Mouse (Mus musculus) limb, embryonic 15.5 days (tissue): ENCODE data around the gene Slc16a12. TPM values are rescaled to one million over a fixed set of nuclear protein-coding genes. Genes with fewer than 3 reads are reported as not detected.

Experiments
- ATAC-seq: fragments of 200-750 bp; cut with Nextera tagmentation; 2 replicates; pipeline ENCODE4 v1.8.0; 2017; ENCODE audit warnings: low read depth, moderate TSS enrichment; ENCODE audit not compliant: insufficient number of reproducible peaks, low FRiP score, low TSS enrichment
- H3K27ac ChIP-seq: fragments of 300-500 bp; sonication (generic); 2 replicates; pipeline ENCODE4 v1.5.1; 2015; ENCODE audit warnings: moderate library complexity, mild to moderate bottlenecking, inconsistent platforms
- H3K27me3 ChIP-seq: fragments of 300-500 bp; sonication (generic); 2 replicates; pipeline ENCODE4 v1.6.1; 2015; ENCODE audit warnings: inconsistent platforms
- H3K36me3 ChIP-seq: fragments of 300-500 bp; sonication (generic); 2 replicates; pipeline ENCODE4 v1.6.1; 2015; ENCODE audit warnings: inconsistent platforms
- H3K4me1 ChIP-seq: fragments of 300-500 bp; sonication (generic); 2 replicates; pipeline ENCODE4 v1.6.1; 2015; ENCODE audit warnings: inconsistent platforms
- H3K4me2 ChIP-seq: fragments of 300-500 bp; sonication (generic); 2 replicates; pipeline ENCODE4 v1.6.1; 2015; ENCODE audit warnings: mild to moderate bottlenecking, inconsistent platforms
- H3K4me3 ChIP-seq: fragments of 300-500 bp; sonication (generic); 2 replicates; pipeline ENCODE4 v1.5.1; 2015; ENCODE audit warnings: mild to moderate bottlenecking, inconsistent platforms
- H3K9ac ChIP-seq: fragments of 300-500 bp; sonication (generic); 2 replicates; pipeline ENCODE4 v1.6.1; 2015; ENCODE audit warnings: inconsistent platforms
- H3K9me3 ChIP-seq: fragments of 300-500 bp; sonication (generic); 2 replicates; pipeline ENCODE4 v1.6.1; 2016; ENCODE audit warnings: inconsistent platforms
- WGBS: fragments of 180-500 bp; shearing (Covaris S2); methylation state at CpG from one replicate; pipeline ENCODE4 v1.1.7; 2015; 5-methylcytosine and 5-hydroxymethylcytosine counted together
- microRNA-seq: library from miRNA; unstranded; fragments of <30 nt; microRNA quantifications from one replicate; pipeline ENCODE4, GENCODE M21; 2016
- polyA plus RNA-seq: library from polyadenylated mRNA; unstranded; fragments of >200 nt; fragmentation: Nextera tagmentation; extraction: Ambion mirVana; gene quantifications from 2 replicates; pipeline ENCODE4 v1.2.1, GENCODE M21; 2015

Gene Slc16a12
- polyA plus RNA-seq, 1 experiment from 2014 or later: 0.90 TPM

- ATAC-seq: no peak
- Histone ChIP-seq H3K4me1 (no peaks in the 10 kb centered on the region), H3K4me2 (no peak overlapping the region), H3K4me3 (no peak overlapping the region), H3K9me3 (no peaks in the 10 kb centered on the region), H3K27me3 (no peaks in the 10 kb centered on the region), H3K36me3 (no peaks in the 10 kb centered on the region), H3K27ac (no peak overlapping the region), H3K9ac (no peak overlapping the region)
- 91% methylated on average over 6 of the region's 6 CpGs for WGBS
These were observed 123.3 kb downstream of the Slc16a12 start for GRCm38 (mm10) chr19:34623781-34624180.

DNA sequence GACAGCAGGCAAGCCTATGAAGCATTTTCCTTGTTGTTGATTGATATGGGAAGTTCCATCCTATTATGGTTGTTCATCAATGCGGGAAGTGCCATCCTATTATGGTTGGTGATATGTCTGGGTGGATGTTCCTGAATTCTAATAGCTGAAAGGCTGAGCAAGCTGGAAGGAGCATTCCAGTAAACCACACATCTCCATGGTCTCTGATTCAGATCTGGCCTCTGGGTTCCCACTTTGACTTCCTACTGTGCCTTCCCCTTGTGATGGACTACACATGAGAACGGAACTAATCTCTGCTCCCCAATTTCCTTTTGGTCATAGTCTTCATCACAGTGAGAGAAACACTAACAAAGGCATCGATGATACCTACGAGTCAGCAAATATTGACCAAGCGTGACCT, 126.2 kb downstream of the Slc16a12 start:
- ATAC-seq: no peak
- H3K27ac ChIP-seq: no peak overlapping the region
- no peaks in the 10 kb centered on the region for H3K9me3 ChIP-seq
- H3K9ac ChIP-seq: no peak overlapping the region
- no peaks in the 10 kb centered on the region for H3K27me3 ChIP-seq
- H3K4me1 ChIP-seq: no peaks in the 10 kb centered on the region
- WGBS: 88% methylated on average over 5 of the region's 5 CpGs
- no peaks in the 10 kb centered on the region for H3K36me3 ChIP-seq
- H3K4me2 ChIP-seq: no peak overlapping the region
- no peak overlapping the region for H3K4me3 ChIP-seq

Small RNAs within 50 kb of the gene (microRNA-seq; reads per million reads assigned to microRNA genes)
- gene Gm27476: not detected

Other genes starting within 250 kb of the Slc16a12 start
- 46.1 and 50.2 TPM in 2 replicates for gene Lipa, start 219.8 kb downstream of the Slc16a12 start, polyA plus RNA-seq
- gene Ifit2, start 196.6 kb downstream of the Slc16a12 start, polyA plus RNA-seq: 12.7 and 13.6 TPM in 2 replicates
- 1.8 and 2.0 TPM in 2 replicates for gene Ifit3, start 163.8 kb downstream of the Slc16a12 start, polyA plus RNA-seq
- 0.72 and 0.86 TPM in 2 replicates for gene Ifit1bl1, start 145.3 kb downstream of the Slc16a12 start, polyA plus RNA-seq
- gene Ifit3b, start 139.3 kb downstream of the Slc16a12 start, polyA plus RNA-seq: 0.15 and 0.40 TPM in 2 replicates
- gene Ifit1bl2, start 106.5 kb downstream of the Slc16a12 start, polyA plus RNA-seq: 0.15 and 0.24 TPM in 2 replicates
- 0.86 and 1.5 TPM in 2 replicates for gene Ifit1, start 106.4 kb downstream of the Slc16a12 start, polyA plus RNA-seq
- 5.0 and 6.1 TPM in 2 replicates for gene Pank1, start 132.2 kb upstream of the Slc16a12 start, polyA plus RNA-seq
- 56.0 and 58.0 TPM in 2 replicates for gene Kif20b, start 175.1 kb upstream of the Slc16a12 start, polyA plus RNA-seq